Comparison of ENCODE assay signal across 13 mouse cellular contexts in the genomic region with DNA sequence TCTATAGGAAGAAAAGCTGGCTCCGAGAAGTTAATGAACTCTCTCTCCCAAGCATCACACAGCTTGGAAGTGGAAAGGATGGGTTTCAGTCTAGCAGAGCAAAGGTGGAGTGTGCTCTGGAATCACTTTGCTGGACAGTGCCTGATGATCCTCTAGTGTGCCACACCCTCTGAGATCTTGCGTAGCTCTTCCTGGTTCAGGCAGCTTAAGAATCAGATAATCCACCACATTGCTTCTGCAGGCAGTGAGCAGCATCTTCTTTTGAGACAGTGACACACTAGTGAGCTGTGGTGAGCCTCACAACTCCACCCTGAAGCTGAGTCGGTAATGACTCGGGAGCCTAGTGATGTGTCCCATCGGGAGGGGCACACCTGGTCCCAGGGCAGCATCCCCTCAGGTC.
"Had no signal": no experiment of that assay in that cellular context is flagged by ENCODE, and none has a peak within 500 bp of the region (broad histone marks: within the 10 kb centered on the region; RNA-seq: fewer than 3 reads in every experiment).

No protein-coding gene starts in this region.

- ATAC-seq: intestine, embryonic 15.5 days; lung, postnatal 0 days; midbrain, embryonic 16.5 days had no signal

- DNase-seq: kidney, adult 18-20 months; kidney, postnatal 25 days; lung, adult 2 months; lung, postnatal 36 days; thymus, postnatal 4 days had no signal

- H3K27me3 ChIP-seq: intestine, embryonic 15.5 days; liver, embryonic 15.5 days; megakaryocyte, embryonic 14.5 days; midbrain, embryonic 12.5 days had no signal

- H3K4me2 ChIP-seq: intestine, embryonic 15.5 days; liver, embryonic 11.5 days; liver, embryonic 15.5 days; midbrain, embryonic 12.5 days had no signal

- H3K9ac ChIP-seq: intestine, embryonic 15.5 days; liver, embryonic 15.5 days; midbrain, embryonic 12.5 days had no signal

- H3K4me1 ChIP-seq: liver, embryonic 15.5 days; megakaryocyte, embryonic 14.5 days had no signal

- H3K4me3 ChIP-seq: intestine, embryonic 15.5 days; liver, embryonic 15.5 days; megakaryocyte, embryonic 14.5 days; midbrain, embryonic 12.5 days had no signal

- H3K9me3 ChIP-seq: intestine, embryonic 15.5 days; liver, embryonic 15.5 days; megakaryocyte, embryonic 14.5 days; midbrain, embryonic 12.5 days had no signal

- H3K27ac ChIP-seq: intestine, embryonic 15.5 days; liver, embryonic 15.5 days; midbrain, embryonic 12.5 days; stomach, postnatal 0 days had no signal

- H3K36me3 ChIP-seq: intestine, embryonic 15.5 days; liver, embryonic 15.5 days; midbrain, embryonic 12.5 days had no signal
